Mouse (Mus musculus) adrenal gland, adult 2 months (tissue): Measurements from ENCODE around the gene Cend1. TPM values are rescaled to one million over a fixed set of nuclear protein-coding genes. Genes with fewer than 3 reads are reported as not detected.

Experiments
- DNase-seq: peaks from one replicate; pipeline ENCODE4 v3.0.0; 2021
- polyA plus RNA-seq: library from polyadenylated mRNA; depleted of rRNA; stranded (reverse); fragments of >200 nt; gene quantifications from 2 replicates; pipeline ENCODE4 v1.2.3, GENCODE M21; 2012; rRNA removed
- total RNA-seq, 2 experiments: library from RNA; stranded (reverse); gene quantifications; 2 replicates each; pipeline ENCODE4 v1.2.3; 2021

Cend1 gene
- total and polyA plus RNA-seq, 3 experiments = 1.00 to 2.8 (median 1.6) TPM

GRCm38 (mm10) chr7:141392552-141393222 lies 36.6 kb downstream of the Cend1 start:
- no peak for DNase-seq

- DNase-seq = peak; percentile 98
Measured at GRCm38 (mm10) chr7:141391625-141392551, 37.4 kb downstream of the Cend1 start, which contains the start of gene Taldo1. Taldo1 (plus strand) TSS chr7:141392199.

GRCm38 (mm10) chr7:141390326-141391259 lies 38.7 kb downstream of the Cend1 start:
- DNase-seq = no peak

GRCm38 (mm10) chr7:141388487-141389109 lies 40.7 kb downstream of the Cend1 start:
- DNase-seq = no peak

GRCm38 (mm10) chr7:141387807-141388486 lies 41.3 kb downstream of the Cend1 start:
- DNase-seq = no peak

- no peak for DNase-seq
Measured at GRCm38 (mm10) chr7:141381068-141381835, 48.0 kb downstream of the Cend1 start.

- no peak for DNase-seq
Measured at GRCm38 (mm10) chr7:141379584-141379983, 49.7 kb downstream of the Cend1 start.

Other genes starting within 250 kb of the Cend1 start
- gene Hras, start 235.5 kb downstream of the Cend1 start, total RNA-seq = 10 to 100 TPM; 65.5 to 99.1 TPM
- 41.8 and 47.1 TPM in 2 replicates for gene Hras, start 235.5 kb downstream of the Cend1 start, polyA plus RNA-seq
- 1 to 10 TPM; 6.3 to 8.0 TPM for gene Lrrc56, start 235.3 kb downstream of the Cend1 start, total RNA-seq
- 8.0 and 8.7 TPM in 2 replicates for gene Lrrc56, start 235.3 kb downstream of the Cend1 start, polyA plus RNA-seq
- gene Lmntd2, start 215.4 kb downstream of the Cend1 start, total RNA-seq = under 1 TPM; 0.17 TPM
- gene Lmntd2, start 215.4 kb downstream of the Cend1 start, polyA plus RNA-seq = 0.81 and 1.2 TPM in 2 replicates
- 1 to 10 TPM; 2.0 to 6.0 TPM for gene Rassf7, start 213.6 kb downstream of the Cend1 start, total RNA-seq
- gene Rassf7, start 213.6 kb downstream of the Cend1 start, polyA plus RNA-seq = 14.1 and 18.1 TPM in 2 replicates
- 10 to 100 TPM; 61.0 to 64.5 TPM for gene Phrf1, start 200.7 kb downstream of the Cend1 start, total RNA-seq
- gene Phrf1, start 200.7 kb downstream of the Cend1 start, polyA plus RNA-seq = 23.5 and 33.7 TPM in 2 replicates
- 10 to 100 TPM in 1 of 2 experiments, 1 to 10 TPM in 1; 7.4 to 12.2 TPM for gene Irf7, start 163.0 kb downstream of the Cend1 start, total RNA-seq
- 155 and 171 TPM in 2 replicates for gene Irf7, start 163.0 kb downstream of the Cend1 start, polyA plus RNA-seq
- gene Cdhr5, start 152.7 kb downstream of the Cend1 start, total RNA-seq = 10 to 100 TPM in 1 of 2 experiments, 1 to 10 TPM in 1; 1.9 to 17.1 TPM
- 9.0 and 18.5 TPM in 2 replicates for gene Cdhr5, start 152.7 kb downstream of the Cend1 start, polyA plus RNA-seq
- gene Sct, start 150.4 kb downstream of the Cend1 start, total RNA-seq = not detected
- 0.93 and 1.2 TPM in 2 replicates for gene Sct, start 150.4 kb downstream of the Cend1 start, polyA plus RNA-seq
- gene Drd4, start 137.5 kb downstream of the Cend1 start, total RNA-seq = under 1 TPM in 1 of 2 experiments, not detected in 1; 0.31 TPM
- 0.62 and 12.1 TPM in 2 replicates for gene Drd4, start 137.5 kb downstream of the Cend1 start, polyA plus RNA-seq
- gene Deaf1, start 101.8 kb downstream of the Cend1 start, total RNA-seq = 10 to 100 TPM; 27.8 to 30.5 TPM
- gene Deaf1, start 101.8 kb downstream of the Cend1 start, polyA plus RNA-seq = 18.7 and 34.4 TPM in 2 replicates
- gene Tmem80, start 101.8 kb downstream of the Cend1 start, total RNA-seq = 10 to 100 TPM; 26.9 to 34.8 TPM
- gene Tmem80, start 101.8 kb downstream of the Cend1 start, polyA plus RNA-seq = 32.7 and 33.5 TPM in 2 replicates
- gene Eps8l2, start 90.6 kb downstream of the Cend1 start, total RNA-seq = 1 to 10 TPM; 2.7 to 3.0 TPM
- 2.6 and 3.8 TPM in 2 replicates for gene Eps8l2, start 90.6 kb downstream of the Cend1 start, polyA plus RNA-seq
- 100 to 1,000 TPM; 640 to 700 TPM for gene Taldo1, start 37.3 kb downstream of the Cend1 start, total RNA-seq
- gene Taldo1, start 37.3 kb downstream of the Cend1 start, polyA plus RNA-seq = 260 and 309 TPM in 2 replicates
- gene Gatd1, start 15.4 kb downstream of the Cend1 start, total RNA-seq = 10 to 100 TPM; 29.7 to 41.1 TPM
- gene Gatd1, start 15.4 kb downstream of the Cend1 start, polyA plus RNA-seq = 49.5 and 58.2 TPM in 2 replicates
- 100 to 1,000 TPM; 125 to 172 TPM for gene Slc25a22, start 8.4 kb upstream of the Cend1 start, total RNA-seq
- gene Slc25a22, start 8.4 kb upstream of the Cend1 start, polyA plus RNA-seq = 234 and 236 TPM in 2 replicates
- 1 to 10 TPM; 1.4 to 1.5 TPM for gene Pidd1, start 14.5 kb upstream of the Cend1 start, total RNA-seq
- 9.2 and 11.2 TPM in 2 replicates for gene Pidd1, start 14.5 kb upstream of the Cend1 start, polyA plus RNA-seq
- gene Rplp2, start 17.9 kb upstream of the Cend1 start, total RNA-seq = 1,000 to 10,000 TPM in 1 of 2 experiments, 100 to 1,000 TPM in 1; 577 to 1,228 TPM
- 207 and 254 TPM in 2 replicates for gene Rplp2, start 17.9 kb upstream of the Cend1 start, polyA plus RNA-seq
- gene Pnpla2, start 25.7 kb upstream of the Cend1 start, total RNA-seq = 1,000 to 10,000 TPM in 1 of 2 experiments, 100 to 1,000 TPM in 1; 905 to 1,265 TPM
- gene Pnpla2, start 25.7 kb upstream of the Cend1 start, polyA plus RNA-seq = 1,146 and 1,725 TPM in 2 replicates
- gene Cracr2b, start 31.6 kb upstream of the Cend1 start, total RNA-seq = 10 to 100 TPM; 10.3 to 12.4 TPM
- gene Cracr2b, start 31.6 kb upstream of the Cend1 start, polyA plus RNA-seq = 42.0 and 54.5 TPM in 2 replicates
- 100 to 1,000 TPM; 325 to 452 TPM for gene Cd151, start 37.9 kb upstream of the Cend1 start, total RNA-seq
- gene Cd151, start 37.9 kb upstream of the Cend1 start, polyA plus RNA-seq = 899 and 918 TPM in 2 replicates
- 100 to 1,000 TPM in 1 of 2 experiments, 10 to 100 TPM in 1; 84.4 to 140 TPM for gene Polr2l, start 45.6 kb upstream of the Cend1 start, total RNA-seq
- 68.5 and 71.0 TPM in 2 replicates for gene Polr2l, start 45.6 kb upstream of the Cend1 start, polyA plus RNA-seq
- gene Tspan4, start 45.7 kb upstream of the Cend1 start, total RNA-seq = 100 to 1,000 TPM in 1 of 2 experiments, 10 to 100 TPM in 1; 47.8 to 125 TPM
- gene Tspan4, start 45.7 kb upstream of the Cend1 start, polyA plus RNA-seq = 227 and 256 TPM in 2 replicates
- gene Chid1, start 110.4 kb upstream of the Cend1 start, total RNA-seq = 10 to 100 TPM; 50.7 to 69.2 TPM
- 34.7 and 37.4 TPM in 2 replicates for gene Chid1, start 110.4 kb upstream of the Cend1 start, polyA plus RNA-seq
- gene Ap2a2, start 132.7 kb upstream of the Cend1 start, total RNA-seq = 10 to 100 TPM; 51.3 to 70.1 TPM
- gene Ap2a2, start 132.7 kb upstream of the Cend1 start, polyA plus RNA-seq = 33.8 and 36.4 TPM in 2 replicates
- not detected for gene Muc6, start 225.8 kb upstream of the Cend1 start, total RNA-seq
- 0.01 and 0.09 TPM in 2 replicates for gene Muc6, start 225.8 kb upstream of the Cend1 start, polyA plus RNA-seq